Mouse (Mus musculus): ENCODE results near the gene Itgb1bp2.

DNA sequence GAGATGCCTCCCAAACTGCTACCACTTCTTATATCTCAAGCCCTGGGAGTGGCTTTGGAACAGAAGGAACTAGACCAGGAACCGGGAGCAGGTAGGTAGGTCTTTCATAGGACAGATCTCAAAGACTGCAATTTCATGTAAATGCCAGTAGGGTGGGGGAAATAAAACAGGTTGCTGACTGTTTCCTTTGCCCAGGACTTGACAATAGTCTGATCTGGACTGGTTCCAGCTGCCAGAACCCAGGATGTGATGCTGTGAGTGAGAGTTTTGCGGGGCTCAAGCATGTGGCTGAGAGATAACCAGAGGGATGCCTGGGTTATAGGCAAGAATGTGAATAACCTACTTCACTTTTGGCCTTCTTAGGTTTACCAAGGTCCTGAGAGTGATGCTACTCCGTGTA is 2.7 kb downstream of the Itgb1bp2 start:
- TF ChIP-seq CTCF (IDR thresholded peaks at IDR 0.05; ENCODE audit: control insufficient read depth, insufficient read depth, insufficient read length) (no peak), MAX (IDR thresholded peaks at IDR 0.05) (no peak), USF1 (IDR thresholded peaks at IDR 0.05; ENCODE audit: low read depth) (no peak), MYOD1 (IDR thresholded peaks at IDR 0.05; ENCODE audit: control insufficient read depth, insufficient read length, low read depth) (no peak)

Data from C2C12 (cell line).